Mouse (Mus musculus) forebrain, embryonic 11.5 days (tissue): ENCODE measurements around the gene Zfp949. TPM values are rescaled to one million over a fixed set of nuclear protein-coding genes. Genes with fewer than 3 reads are reported as not detected.
A peak's percentile ranks its signal among the peaks of the same experiment; 100 is the strongest.

Experiments used
- ATAC-seq: fragments of 200-750 bp; cut with Nextera tagmentation; replicated peaks from 2 replicates; pipeline ENCODE4 v1.8.0; 2017; ENCODE audit warnings: moderate TSS enrichment; ENCODE audit not compliant: low FRiP score
- DNase-seq: peaks from one replicate; pipeline ENCODE4 v3.0.0-alpha.2; 2017; ENCODE audit warnings: low spot score
- H3K27ac ChIP-seq: fragments of 300-500 bp; sonication (generic); 2 replicates; pipeline ENCODE4 v1.5.1; 2014; ENCODE audit warnings: low read depth, low read length
- H3K27me3 ChIP-seq: fragments of 300-500 bp; sonication (generic); 2 replicates; pipeline ENCODE4 v1.6.1; 2014; ENCODE audit warnings: mild to moderate bottlenecking, low read length, mixed read lengths; ENCODE audit not compliant: control insufficient read depth, insufficient read depth
- H3K36me3 ChIP-seq: fragments of 300-500 bp; sonication (generic); 2 replicates; pipeline ENCODE4 v1.6.1; 2014; ENCODE audit warnings: mild to moderate bottlenecking, low read length, moderate library complexity, mixed read lengths; ENCODE audit not compliant: control insufficient read depth, insufficient read depth
- H3K4me1 ChIP-seq: fragments of 300-500 bp; sonication (generic); replicated peaks from 2 replicates; pipeline ENCODE4 v1.6.1; 2014; ENCODE audit warnings: low read length, mixed read lengths; ENCODE audit not compliant: control insufficient read depth, insufficient read depth
- H3K4me2 ChIP-seq: fragments of 300-500 bp; sonication (generic); 2 replicates; pipeline ENCODE4 v1.6.1; 2014; ENCODE audit warnings: low read depth, mild to moderate bottlenecking, low read length, moderate library complexity, mixed read lengths; ENCODE audit not compliant: severe bottlenecking
- H3K4me3 ChIP-seq: fragments of 300-500 bp; sonication (generic); 2 replicates; pipeline ENCODE4 v1.5.1; 2014; ENCODE audit warnings: low read depth, low read length
- H3K9ac ChIP-seq: fragments of 300-500 bp; sonication (generic); 2 replicates; pipeline ENCODE4 v1.6.1; 2014; ENCODE audit warnings: low read length
- H3K9me3 ChIP-seq: fragments of 300-500 bp; sonication (generic); 2 replicates; pipeline ENCODE4 v1.6.1; 2016; ENCODE audit warnings: low read length, mixed read lengths; ENCODE audit not compliant: control insufficient read depth
- WGBS: fragments of 180-500 bp; shearing (Covaris S2); extraction: QIAGEN DNeasy Blood & Tissue Kit; methylation state at CpG from one replicate; pipeline ENCODE4 v1.1.7; 2014; 5-methylcytosine and 5-hydroxymethylcytosine counted together
- polyA plus RNA-seq: library from polyadenylated mRNA; unstranded; fragments of >200 nt; fragmentation: Nextera tagmentation; extraction: Ambion mirVana; gene quantifications from 2 replicates; pipeline ENCODE4 v1.2.1, GENCODE M21; 2014

Zfp949 gene
- 7.8 and 10.1 TPM in 2 replicates for polyA plus RNA-seq

GRCm38 (mm10) chr9:88547851-88548613 is at the start of gene Zfp949:
Gene Zfp949, plus strand, starts transcription at chr9:88548020.
- no peak within 1 kb of the TSS for H3K27ac ChIP-seq
- WGBS = under 1% methylated on average over 30 of the region's 30 CpGs

GRCm38 (mm10) chr9:88500112-88500511 is 47.7 kb upstream of the Zfp949 start:
- no peak for DNase-seq

More at GRCm38 (mm10) chr9:88547851-88548613, at the start of gene Zfp949:
- Histone ChIP-seq H3K4me2 (peak within 1 kb of the TSS; percentile 62), H3K9me3 (no peaks in the 10 kb centered on the region), H3K27me3 (no peaks in the 10 kb centered on the region), H3K4me3 (peak within 1 kb of the TSS; percentile 71), H3K9ac (peak within 1 kb of the TSS; percentile 68), H3K36me3 (no peaks in the 10 kb centered on the region), H3K4me1 (no peaks in the 10 kb centered on the region)
- peak; percentile 92 for ATAC-seq
- DNase-seq = peak; percentile 67

GRCm38 (mm10) chr9:88501846-88502245 is 46.0 kb upstream of the Zfp949 start:
- Histone ChIP-seq H3K36me3 (no peaks in the 10 kb centered on the region), H3K4me1 (no peaks in the 10 kb centered on the region), H3K27me3 (no peaks in the 10 kb centered on the region), H3K27ac (no peak overlapping the region), H3K9ac (no peak overlapping the region), H3K4me3 (no peak overlapping the region), H3K9me3 (no peaks in the 10 kb centered on the region), H3K4me2 (no peak overlapping the region)
- DNase-seq (no peak), ATAC-seq (no peak)
- 88% methylated on average over 6 of the region's 6 CpGs for WGBS

More at GRCm38 (mm10) chr9:88500112-88500511, 47.7 kb upstream of the Zfp949 start:
- ATAC-seq = no peak
- Histone ChIP-seq H3K36me3 (no peaks in the 10 kb centered on the region), H3K9ac (no peak overlapping the region), H3K27me3 (no peaks in the 10 kb centered on the region), H3K4me3 (no peak overlapping the region), H3K27ac (no peak overlapping the region), H3K4me1 (no peaks in the 10 kb centered on the region), H3K4me2 (no peak overlapping the region), H3K9me3 (no peaks in the 10 kb centered on the region)
- 89% methylated on average over 2 of the region's 2 CpGs for WGBS

- WGBS = 88% methylated on average over 1 of the region's 1 CpGs
- H3K36me3 ChIP-seq = no peaks in the 10 kb centered on the region
- no peak for ATAC-seq
These were observed 32.3 kb upstream of the Zfp949 start for GRCm38 (mm10) chr9:88515546-88515945.

GRCm38 (mm10) chr9:88516361-88516995 is 31.3 kb upstream of the Zfp949 start:
- Histone ChIP-seq H3K9ac (no peak overlapping the region), H3K27me3 (no peaks in the 10 kb centered on the region), H3K4me2 (no peak overlapping the region), H3K4me1 (0 out of 2 replicates have a peak, but pooled peaks cover 2% of the 10 kb centered on the region), H3K36me3 (no peaks in the 10 kb centered on the region; the same call in 1 of the 2 replicates), H3K27ac (no peak overlapping the region), H3K9me3 (no peaks in the 10 kb centered on the region), H3K4me3 (no peak overlapping the region)
- WGBS = 84% methylated on average over 3 of the region's 3 CpGs
- ATAC-seq (no peak), DNase-seq (no peak)

More at GRCm38 (mm10) chr9:88515546-88515945, 32.3 kb upstream of the Zfp949 start:
- Histone ChIP-seq H3K9ac (no peak overlapping the region), H3K4me2 (no peak overlapping the region), H3K9me3 (no peaks in the 10 kb centered on the region), H3K27ac (no peak overlapping the region), H3K4me3 (no peak overlapping the region), H3K4me1 (0 out of 2 replicates have a peak, but pooled peaks cover under 1% of the 10 kb centered on the region), H3K27me3 (no peaks in the 10 kb centered on the region)
- no peak for DNase-seq

GRCm38 (mm10) chr9:88519390-88520121 is 28.3 kb upstream of the Zfp949 start:
- DNase-seq = no peak
- H3K4me2 ChIP-seq = no peak overlapping the region

GRCm38 (mm10) chr9:88520122-88520848 is 27.5 kb upstream of the Zfp949 start:
- H3K36me3 ChIP-seq = no peaks in the 10 kb centered on the region; the same call in 1 of the 2 replicates
- no peak for DNase-seq
- no peaks in the 10 kb centered on the region for H3K27me3 ChIP-seq
- H3K27ac ChIP-seq = no peak overlapping the region; the same call in 1 of the 2 replicates
- peak overlapping the region; percentile 88 for H3K4me3 ChIP-seq
- H3K4me2 ChIP-seq = peak overlapping the region; percentile 74; the same call in 1 of the 2 replicates
- no peak for ATAC-seq
- WGBS = 29% methylated on average over 2 of the region's 2 CpGs
- no peaks in the 10 kb centered on the region for H3K9me3 ChIP-seq
- no peak overlapping the region for H3K9ac ChIP-seq
- 0 out of 2 replicates have a peak, but pooled peaks cover 2% of the 10 kb centered on the region for H3K4me1 ChIP-seq

More at GRCm38 (mm10) chr9:88519390-88520121, 28.3 kb upstream of the Zfp949 start:
- H3K27ac ChIP-seq = no peak overlapping the region
- H3K9ac ChIP-seq = no peak overlapping the region
- no peak for ATAC-seq
- 0 out of 2 replicates have a peak, but pooled peaks cover 2% of the 10 kb centered on the region for H3K4me1 ChIP-seq
- H3K27me3 ChIP-seq = no peaks in the 10 kb centered on the region
- no peak overlapping the region for H3K4me3 ChIP-seq
- no peaks in the 10 kb centered on the region for H3K9me3 ChIP-seq
- no peaks in the 10 kb centered on the region; the same call in 1 of the 2 replicates for H3K36me3 ChIP-seq
